Mouse (Mus musculus): ENCODE data around the gene Mad1l1.

Mad1l1 gene

GRCm38 (mm10) chr5:140084341-140084740 lies 237.0 kb downstream of the Mad1l1 start:
- DNase-seq (ENCODE audit: low read depth, low spot score), result no peak
- Histone ChIP-seq H3K36me3 (ENCODE audit: control insufficient read depth, insufficient read depth, low read length, poor library complexity, severe bottlenecking) (peaks cover 2% of the 10 kb centered on the region), H3K27me3 (ENCODE audit: control insufficient read depth, insufficient read depth, low read length, poor library complexity, severe bottlenecking) (no peaks in the 10 kb centered on the region)

GRCm38 (mm10) chr5:140083911-140084310 lies 237.4 kb downstream of the Mad1l1 start:
- Histone ChIP-seq H3K36me3 (ENCODE audit: control insufficient read depth, insufficient read depth, low read length, poor library complexity, severe bottlenecking) (peaks cover 2% of the 10 kb centered on the region), H3K27me3 (ENCODE audit: control insufficient read depth, insufficient read depth, low read length, poor library complexity, severe bottlenecking) (no peaks in the 10 kb centered on the region)
- no peak for DNase-seq (ENCODE audit: low read depth, low spot score)

GRCm38 (mm10) chr5:140082204-140082812 lies 239.0 kb downstream of the Mad1l1 start:
- no peak for DNase-seq (ENCODE audit: low read depth, low spot score)

DNA sequence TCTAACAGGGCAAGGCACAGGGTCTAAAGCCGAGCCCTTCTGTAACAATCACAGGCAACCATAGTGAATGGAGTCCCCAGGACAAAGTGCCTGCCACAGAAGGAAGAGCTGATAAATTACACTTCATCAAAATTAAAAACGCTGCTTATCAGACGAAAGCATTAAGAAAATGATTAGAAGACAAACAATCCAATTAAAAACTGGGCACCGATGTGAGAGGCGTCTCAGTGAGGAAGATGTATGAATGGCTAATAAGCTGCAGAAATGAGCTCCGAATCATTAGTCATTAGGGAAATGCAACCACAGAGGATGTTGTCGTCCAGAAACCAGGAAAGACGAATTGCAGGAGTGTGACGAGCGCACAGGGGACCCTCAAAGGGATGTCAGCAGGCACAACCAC lies 240.3 kb downstream of the Mad1l1 start:
- H3K36me3 ChIP-seq (ENCODE audit: control insufficient read depth, insufficient read depth, low read length, poor library complexity, severe bottlenecking), result no peaks in the 10 kb centered on the region
- H3K27me3 ChIP-seq (ENCODE audit: control insufficient read depth, insufficient read depth, low read length, poor library complexity, severe bottlenecking), result no peaks in the 10 kb centered on the region
- DNase-seq (ENCODE audit: low read depth, low spot score), result no peak

More at GRCm38 (mm10) chr5:140082204-140082812, 239.0 kb downstream of the Mad1l1 start:
- Histone ChIP-seq H3K36me3 (ENCODE audit: control insufficient read depth, insufficient read depth, low read length, poor library complexity, severe bottlenecking) (no peaks in the 10 kb centered on the region; the same call in 1 of the 2 replicates), H3K27me3 (ENCODE audit: control insufficient read depth, insufficient read depth, low read length, poor library complexity, severe bottlenecking) (no peaks in the 10 kb centered on the region)

GRCm38 (mm10) chr5:140079511-140079910 lies 241.8 kb downstream of the Mad1l1 start:
- DNase-seq (ENCODE audit: low read depth, low spot score), result no peak
- H3K36me3 ChIP-seq (ENCODE audit: control insufficient read depth, insufficient read depth, low read length, poor library complexity, severe bottlenecking), result no peaks in the 10 kb centered on the region
- no peaks in the 10 kb centered on the region for H3K27me3 ChIP-seq (ENCODE audit: control insufficient read depth, insufficient read depth, low read length, poor library complexity, severe bottlenecking)

DNA sequence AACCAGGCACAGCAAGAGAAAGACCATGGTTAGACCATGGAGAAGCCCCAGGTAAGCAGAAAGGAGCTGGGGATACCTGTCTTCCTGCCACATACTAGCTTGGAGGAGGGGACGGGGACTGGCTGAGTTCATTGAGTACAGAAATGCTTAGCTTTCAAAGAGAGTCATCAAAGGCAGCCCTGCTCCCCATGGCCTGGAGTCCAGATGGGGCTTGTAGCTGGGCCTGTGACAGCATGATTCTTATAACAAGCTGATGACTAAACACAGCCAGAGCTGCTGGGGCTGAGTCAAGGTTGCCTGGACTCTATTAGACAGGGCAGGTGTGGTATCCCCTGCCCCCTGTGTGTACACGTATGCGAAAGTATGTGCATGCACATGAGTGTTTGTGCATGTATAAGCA lies 242.9 kb downstream of the Mad1l1 start:
- no peaks in the 10 kb centered on the region; the same call in 1 of the 2 replicates for H3K36me3 ChIP-seq (ENCODE audit: control insufficient read depth, insufficient read depth, low read length, poor library complexity, severe bottlenecking)
- H3K27me3 ChIP-seq (ENCODE audit: control insufficient read depth, insufficient read depth, low read length, poor library complexity, severe bottlenecking), result no peaks in the 10 kb centered on the region
- no peak for DNase-seq (ENCODE audit: low read depth, low spot score)

DNA sequence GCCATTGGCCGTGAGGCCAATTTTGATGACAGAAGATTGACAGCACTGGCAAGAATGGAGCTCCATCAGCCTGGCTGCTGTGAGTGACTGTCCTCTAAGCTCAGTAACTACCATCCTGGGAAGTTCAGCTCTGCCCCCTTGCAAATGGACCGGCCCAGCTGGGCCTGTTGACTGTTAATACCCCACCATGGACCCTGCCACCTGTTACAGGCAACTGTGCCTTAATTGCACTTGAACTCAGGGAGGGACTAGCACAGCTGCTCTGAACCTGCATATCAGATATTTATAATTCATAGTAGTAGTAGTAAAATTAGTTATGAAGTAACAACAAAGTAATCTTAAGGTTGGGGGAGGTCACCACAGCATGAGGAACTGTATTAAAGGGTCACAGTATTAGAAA lies 244.9 kb downstream of the Mad1l1 start:
- no peaks in the 10 kb centered on the region; the same call in 1 of the 2 replicates for H3K36me3 ChIP-seq (ENCODE audit: control insufficient read depth, insufficient read depth, low read length, poor library complexity, severe bottlenecking)
- DNase-seq (ENCODE audit: low read depth, low spot score), result no peak

DNA sequence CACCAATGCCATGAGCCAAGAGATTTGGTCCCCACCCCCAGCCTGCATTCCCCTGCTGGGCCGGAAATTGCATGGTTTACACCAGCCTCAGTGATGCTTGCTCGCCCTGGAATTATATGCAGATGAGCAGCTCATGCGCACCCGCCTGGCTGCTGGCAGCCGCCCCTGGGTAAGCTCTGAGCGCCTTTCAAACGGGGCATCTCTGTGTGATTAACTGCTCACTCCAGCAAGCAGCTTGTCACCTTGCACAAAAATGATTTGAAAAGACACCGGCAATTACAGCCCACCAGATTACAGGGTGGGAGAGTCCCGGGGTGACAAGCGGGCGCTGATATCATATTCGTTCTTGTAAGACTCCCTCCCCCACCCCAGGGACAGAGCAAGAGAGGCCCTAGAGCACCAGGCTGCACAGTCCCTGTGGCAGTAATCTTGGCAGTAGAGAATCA lies 247.7 kb downstream of the Mad1l1 start:
- no peak for DNase-seq (ENCODE audit: low read depth, low spot score)
- Histone ChIP-seq H3K27me3 (ENCODE audit: control insufficient read depth, insufficient read depth, low read length, poor library complexity, severe bottlenecking) (no peaks in the 10 kb centered on the region), H3K36me3 (ENCODE audit: control insufficient read depth, insufficient read depth, low read length, poor library complexity, severe bottlenecking) (no peaks in the 10 kb centered on the region; the same call in 1 of the 2 replicates)

More for the DNA sequence above, 244.9 kb downstream of the Mad1l1 start:
- no peaks in the 10 kb centered on the region for H3K27me3 ChIP-seq (ENCODE audit: control insufficient read depth, insufficient read depth, low read length, poor library complexity, severe bottlenecking)

- H3K27me3 ChIP-seq (ENCODE audit: control insufficient read depth, insufficient read depth, low read length, poor library complexity, severe bottlenecking), result no peaks in the 10 kb centered on the region
- no peaks in the 10 kb centered on the region; the same call in 1 of the 2 replicates for H3K36me3 ChIP-seq (ENCODE audit: control insufficient read depth, insufficient read depth, low read length, poor library complexity, severe bottlenecking)
- no peak for DNase-seq (ENCODE audit: low read depth, low spot score)
Observed at GRCm38 (mm10) chr5:140073148-140073670, 248.1 kb downstream of the Mad1l1 start.

DNA sequence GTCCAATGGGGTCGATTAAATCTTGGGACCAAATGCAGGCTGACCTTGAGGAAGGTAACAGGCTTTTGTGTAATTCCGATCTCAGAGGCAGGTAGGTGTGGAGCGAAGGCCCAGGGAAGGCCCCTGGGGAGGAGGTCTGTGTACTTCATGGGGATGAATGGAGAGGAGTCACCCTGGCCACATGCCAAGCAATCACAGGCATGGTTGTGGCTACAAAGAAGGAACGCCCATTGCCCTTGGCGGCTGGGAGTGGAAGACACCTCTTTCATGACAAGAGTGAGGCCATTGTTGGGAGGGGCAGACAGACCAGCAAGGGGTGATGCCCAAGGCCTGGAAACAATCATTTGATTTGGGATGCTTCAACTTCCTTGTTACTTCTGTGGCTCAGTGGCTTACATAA lies 252.8 kb downstream of the Mad1l1 start:
- no peaks in the 10 kb centered on the region; the same call in 1 of the 2 replicates for H3K36me3 ChIP-seq (ENCODE audit: control insufficient read depth, insufficient read depth, low read length, poor library complexity, severe bottlenecking)
- DNase-seq (ENCODE audit: low read depth, low spot score), result no peak

DNA sequence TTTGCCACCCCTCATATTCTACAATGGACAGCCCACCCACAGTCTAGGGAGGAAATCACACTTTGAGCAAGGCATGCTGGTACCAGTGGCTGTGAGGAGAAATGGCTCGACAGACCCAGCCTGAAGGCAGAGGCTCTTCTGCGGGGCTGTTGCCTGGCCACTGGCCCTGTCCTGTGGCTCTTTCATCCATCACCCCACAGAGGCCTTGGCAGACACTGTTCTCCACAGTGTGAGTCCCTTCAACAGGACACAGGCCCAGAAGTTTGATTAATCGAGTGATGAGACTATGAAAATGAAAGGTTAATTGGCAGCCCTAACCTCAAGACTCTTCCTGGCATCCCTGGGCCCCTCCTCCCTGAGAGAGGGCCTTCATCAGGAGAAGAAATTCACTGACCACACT lies 253.3 kb downstream of the Mad1l1 start:
- Histone ChIP-seq H3K27me3 (ENCODE audit: control insufficient read depth, insufficient read depth, low read length, poor library complexity, severe bottlenecking) (no peaks in the 10 kb centered on the region), H3K36me3 (ENCODE audit: control insufficient read depth, insufficient read depth, low read length, poor library complexity, severe bottlenecking) (no peaks in the 10 kb centered on the region; the same call in 1 of the 2 replicates)
- no peak for DNase-seq (ENCODE audit: low read depth, low spot score)

More for the DNA sequence above, 252.8 kb downstream of the Mad1l1 start:
- H3K27me3 ChIP-seq (ENCODE audit: control insufficient read depth, insufficient read depth, low read length, poor library complexity, severe bottlenecking), result no peaks in the 10 kb centered on the region

DNA sequence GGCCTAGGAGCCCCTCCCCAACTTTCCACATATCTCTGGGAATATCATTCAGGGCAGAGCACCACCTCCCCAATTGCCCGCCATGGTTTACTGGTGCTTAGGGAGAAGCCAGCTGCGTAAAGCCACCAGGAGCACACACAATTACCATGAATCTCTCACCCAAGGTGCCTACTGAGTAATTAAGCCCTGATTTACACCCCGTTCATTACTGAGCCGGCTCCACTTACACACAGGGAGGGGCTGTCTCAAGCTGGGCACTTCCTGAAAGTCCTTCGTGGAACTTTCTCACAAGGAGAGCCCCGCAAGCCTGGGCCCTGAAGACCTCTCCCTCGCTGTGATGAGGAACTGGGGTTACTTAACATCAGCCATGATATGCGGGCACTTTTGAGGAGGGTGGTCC lies 254.6 kb downstream of the Mad1l1 start:
- no peaks in the 10 kb centered on the region for H3K27me3 ChIP-seq (ENCODE audit: control insufficient read depth, insufficient read depth, low read length, poor library complexity, severe bottlenecking)
- DNase-seq (ENCODE audit: low read depth, low spot score), result no peak
- H3K36me3 ChIP-seq (ENCODE audit: control insufficient read depth, insufficient read depth, low read length, poor library complexity, severe bottlenecking), result no peaks in the 10 kb centered on the region; the same call in 1 of the 2 replicates

DNA sequence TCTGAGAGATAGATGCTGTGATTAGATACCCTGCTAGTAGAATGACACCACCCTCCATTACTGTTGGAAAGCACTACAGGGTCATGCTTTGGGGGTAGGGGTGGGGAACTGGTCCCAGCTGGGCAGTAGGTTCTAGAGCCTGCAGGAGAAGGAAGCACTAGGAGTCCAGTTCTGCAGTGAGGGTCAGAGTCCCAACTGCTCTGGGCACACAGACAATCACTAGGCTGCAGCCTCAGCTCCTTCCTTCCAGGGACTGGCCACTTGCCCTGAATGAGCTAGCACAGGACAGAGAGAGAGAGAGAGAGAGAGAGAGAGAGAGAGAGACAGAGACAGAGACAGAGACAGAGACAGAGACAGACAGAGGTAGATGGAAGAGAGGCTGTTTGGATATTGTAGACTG lies 255.1 kb downstream of the Mad1l1 start:
- no peaks in the 10 kb centered on the region for H3K27me3 ChIP-seq (ENCODE audit: control insufficient read depth, insufficient read depth, low read length, poor library complexity, severe bottlenecking)
- H3K36me3 ChIP-seq (ENCODE audit: control insufficient read depth, insufficient read depth, low read length, poor library complexity, severe bottlenecking), result no peaks in the 10 kb centered on the region; the same call in 1 of the 2 replicates
- no peak for DNase-seq (ENCODE audit: low read depth, low spot score)

GRCm38 (mm10) chr5:140065281-140065945 lies 255.9 kb downstream of the Mad1l1 start:
- Histone ChIP-seq H3K27me3 (ENCODE audit: control insufficient read depth, insufficient read depth, low read length, poor library complexity, severe bottlenecking) (no peaks in the 10 kb centered on the region), H3K36me3 (ENCODE audit: control insufficient read depth, insufficient read depth, low read length, poor library complexity, severe bottlenecking) (no peaks in the 10 kb centered on the region; the same call in 1 of the 2 replicates)
- DNase-seq (ENCODE audit: low read depth, low spot score), result no peak

- Histone ChIP-seq H3K36me3 (ENCODE audit: control insufficient read depth, insufficient read depth, low read length, poor library complexity, severe bottlenecking) (no peaks in the 10 kb centered on the region; the same call in 1 of the 2 replicates), H3K27me3 (ENCODE audit: control insufficient read depth, insufficient read depth, low read length, poor library complexity, severe bottlenecking) (no peaks in the 10 kb centered on the region)
- no peak for DNase-seq (ENCODE audit: low read depth, low spot score)
Observed at GRCm38 (mm10) chr5:140064521-140064920, 256.8 kb downstream of the Mad1l1 start.

Measured in splenic B cell, adult 2 months (primary cell).